Mouse (Mus musculus) CD8-positive naive resting alpha-beta T cell, adult 57 days (primary cell): Measurements from ENCODE around the gene Azgp1. TPM values are rescaled to one million over a fixed set of nuclear protein-coding genes. Genes with fewer than 3 reads are reported as not detected.

ENCODE experiments used
- total RNA-seq: library from RNA; stranded (reverse); gene quantifications from one replicate; pipeline ENCODE4 v1.2.4, GENCODE M21; 2023

Gene Azgp1
- total RNA-seq = not detected

DNA sequence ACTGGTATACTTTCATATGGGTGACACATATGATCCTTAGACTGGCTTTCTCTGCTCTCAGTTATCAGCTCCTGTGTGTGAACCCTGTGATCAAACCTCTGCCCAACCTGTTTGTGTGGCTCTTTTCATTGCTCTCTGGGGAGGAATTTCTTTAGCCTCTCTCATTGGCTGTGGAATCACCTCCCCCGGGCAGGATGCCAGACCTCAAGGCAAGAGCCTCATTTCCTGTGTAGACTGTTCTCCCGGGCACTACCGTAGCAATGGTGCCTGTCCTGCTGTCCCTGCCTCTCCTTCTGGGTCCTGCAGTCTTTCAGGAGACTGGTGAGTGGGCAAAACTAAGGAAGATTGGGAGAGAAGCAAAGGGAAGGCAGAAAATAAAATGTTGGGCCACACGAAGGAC is at the start of gene Azgp1:
Azgp1 (plus strand) TSS at position 221 of the 400 bp plus-strand sequence.

DNA sequence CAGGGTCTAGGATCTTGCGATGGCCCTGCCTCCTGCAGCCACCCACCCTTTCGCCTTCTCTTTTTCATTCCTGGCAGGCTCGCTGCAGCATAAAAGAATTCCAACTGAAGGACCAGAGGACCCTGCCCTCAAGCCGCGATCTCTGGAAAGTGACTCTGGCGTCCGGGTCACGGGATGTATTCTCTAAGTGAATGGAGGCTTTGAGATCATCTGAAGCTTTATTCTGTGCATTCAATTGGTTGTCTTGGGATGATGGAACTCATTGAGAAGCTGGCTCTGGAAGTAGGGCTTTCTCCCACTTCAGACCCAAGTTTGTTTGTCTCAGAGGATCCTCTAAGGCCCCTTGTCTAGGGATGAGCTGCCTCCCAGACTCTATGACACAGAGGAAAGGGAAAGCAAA is 18.4 kb upstream of the Azgp1 start, which contains the start of gene Gjc3:
Gjc3 (minus strand) TSS at position 154 of the 400 bp plus-strand sequence.

DNA sequence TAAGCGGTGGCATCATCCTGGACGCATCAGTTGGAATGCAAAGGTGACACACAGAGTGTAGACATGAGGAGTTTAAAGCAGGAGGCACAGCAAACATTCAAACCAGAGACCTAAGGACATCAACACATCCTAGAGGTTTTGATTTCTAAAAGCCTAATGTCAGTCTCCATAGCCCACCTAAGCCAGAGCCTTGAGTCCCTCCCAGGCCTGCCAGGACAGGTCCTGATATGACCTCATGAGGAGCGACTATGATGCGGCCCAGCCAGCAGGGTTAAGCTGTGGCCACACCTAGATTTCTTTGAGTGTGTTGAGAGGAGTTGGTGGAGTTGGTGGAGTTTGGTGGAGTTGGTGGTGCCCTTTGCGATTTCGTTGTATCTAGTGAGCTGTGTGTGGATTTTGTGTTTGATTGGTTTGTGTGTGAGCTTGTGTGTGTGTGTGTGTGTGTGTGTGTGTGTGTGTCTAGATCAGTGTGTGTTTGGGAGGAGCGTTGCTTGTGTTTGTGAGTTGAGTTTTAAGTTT is 39.7 kb downstream of the Azgp1 start, which contains the start of the genes Smok3a and Smok3b:
Smok3a (plus strand) TSS at position 301 of the 519 bp plus-strand sequence.
Smok3b (plus strand) TSS at position 469 of the 519 bp plus-strand sequence.

Other genes with a start within 250 kb of the Azgp1 start
- 1.3 TPM for gene Nyap1, start 239.9 kb upstream of the Azgp1 start, total RNA-seq
- gene Tsc22d4, start 235.8 kb upstream of the Azgp1 start, total RNA-seq = 190 TPM
- gene Ppp1r35, start 202.7 kb upstream of the Azgp1 start, total RNA-seq = 22.6 TPM
- gene Mepce, start 193.9 kb upstream of the Azgp1 start, total RNA-seq = 196 TPM
- 26.4 TPM for gene Zcwpw1, start 193.7 kb upstream of the Azgp1 start, total RNA-seq
- 1.9 TPM for gene Pilra, start 145.2 kb upstream of the Azgp1 start, total RNA-seq
- gene Pilrb1, start 123.4 kb upstream of the Azgp1 start, total RNA-seq = 2.2 TPM
- gene Pilrb2, start 109.7 kb upstream of the Azgp1 start, total RNA-seq = 3.6 TPM
- not detected for gene Cyp3a13, start 59.9 kb upstream of the Azgp1 start, total RNA-seq
- gene Gjc3, start 18.4 kb upstream of the Azgp1 start, total RNA-seq = not detected
- gene Smok3a, start 39.7 kb downstream of the Azgp1 start, total RNA-seq = not detected
- gene Smok3b, start 39.9 kb downstream of the Azgp1 start, total RNA-seq = not detected
- not detected for gene Smok3c, start 71.7 kb downstream of the Azgp1 start, total RNA-seq
- 23.5 TPM for gene Zkscan1, start 103.6 kb downstream of the Azgp1 start, total RNA-seq
- 13.4 TPM for gene Zscan21, start 135.4 kb downstream of the Azgp1 start, total RNA-seq
- 13.9 TPM for gene Zfp113, start 174.2 kb downstream of the Azgp1 start, total RNA-seq
- gene Cops6, start 179.6 kb downstream of the Azgp1 start, total RNA-seq = 54.0 TPM
- gene Ap4m1, start 190.5 kb downstream of the Azgp1 start, total RNA-seq = 26.7 TPM
- gene Mcm7, start 190.9 kb downstream of the Azgp1 start, total RNA-seq = 74.2 TPM
- 29.3 TPM for gene Taf6, start 205.9 kb downstream of the Azgp1 start, total RNA-seq
- 21.0 TPM for gene Cnpy4, start 206.0 kb downstream of the Azgp1 start, total RNA-seq
- gene Mblac1, start 212.8 kb downstream of the Azgp1 start, total RNA-seq = 0.67 TPM
- not detected for gene Nxpe5, start 244.4 kb downstream of the Azgp1 start, total RNA-seq